Mouse (Mus musculus): ENCODE measurements at regions not wholly inside any gene's neighbourhood (a gene's known extent, or its start where the extent isn't known, plus 50 kb on each side); places are given as distances from the start of the nearest gene placed in this dataset.

- Histone ChIP-seq H3K27me3 (replicated peaks) (no peaks in the 10 kb centered on the region), H3K27ac (ENCODE audit: insufficient read depth, low read depth) (no peak overlapping the region), H3K79me2 (replicated peaks; ENCODE audit: control insufficient read depth, extremely low read depth, insufficient read depth, poor library complexity, severe bottlenecking) (no peaks in the 10 kb centered on the region), H3K36me3 (replicated peaks in 1 of 2; ENCODE audit: control insufficient read depth in 1 of 2, insufficient read depth in 1 of 2, low read length in 1 of 2) (no peaks in the 10 kb centered on the region), H3K4me2 (ENCODE audit: insufficient read depth, low read depth, poor library complexity, severe bottlenecking) (no peak overlapping the region), H3K4me1 (ENCODE audit: control insufficient read depth in 1 of 2, insufficient read depth in 2 of 2) (no peaks in the 10 kb centered on the region), H3K9me3 (replicated peaks; ENCODE audit: low read length) (no peaks in the 10 kb centered on the region), H3K9ac (ENCODE audit: insufficient read depth, low read depth) (no peak overlapping the region), H3K4me3 (replicated peaks in 1 of 3; ENCODE audit: low read depth in 2 of 3, low read length in 2 of 3, poor library complexity in 1 of 3) (no peak overlapping the region)
- no peak for DNase-seq (ENCODE audit: extremely low read depth)
- TF ChIP-seq TCF12 (IDR thresholded peaks at IDR 0.05; ENCODE audit: low read depth, low read length) (no peak), SMC3 (IDR thresholded peaks at IDR 0.05; ENCODE audit: low read depth, low read length) (no peak), JUND (conservative IDR thresholded peaks at IDR 0.05; ENCODE audit: low read depth, low read length) (no peak), ELF1 (IDR thresholded peaks at IDR 0.05; ENCODE audit: low read depth, low read length) (no peak), RCOR1 (conservative IDR thresholded peaks at IDR 0.05; ENCODE audit: low read depth, low read length) (no peak), USF1 (IDR thresholded peaks at IDR 0.05; ENCODE audit: low read depth, low read length) (no peak), MYC (IDR thresholded peaks at IDR 0.05; ENCODE audit: low read depth, low read length) (no peak), USF2 (conservative IDR thresholded peaks at IDR 0.05; ENCODE audit: low read depth, low read length) (no peak), MAFK (IDR thresholded peaks at IDR 0.05; ENCODE audit: insufficient replicate concordance, low read length) (no peak), MEF2A (IDR thresholded peaks at IDR 0.05; ENCODE audit: borderline replicate concordance, low read depth, low read length) (no peak), JUN (IDR thresholded peaks at IDR 0.05; ENCODE audit: insufficient read depth, low read depth, low read length) (no peak), NRF1 (IDR thresholded peaks at IDR 0.05; ENCODE audit: low read depth, low read length) (no peak), CTCF (conservative IDR thresholded peaks at IDR 0.05 in 1 of 2, IDR thresholded peaks at IDR 0.05 in 1 of 2; ENCODE audit: low read depth in 2 of 2, low read length in 2 of 2) (no peak), NELFE (IDR thresholded peaks at IDR 0.05; ENCODE audit: low read depth, low read length) (no peak), POLR2A (IDR thresholded peaks at IDR 0.05; ENCODE audit: low read depth, low read length) (no peak), ETS1 (conservative IDR thresholded peaks at IDR 0.05; ENCODE audit: low read depth, low read length) (no peak), MXI1 (IDR thresholded peaks at IDR 0.05; ENCODE audit: low read depth, low read length) (no peak), MAZ (IDR thresholded peaks at IDR 0.05; ENCODE audit: low read depth, low read length) (no peak), KAT2A (IDR thresholded peaks at IDR 0.05; ENCODE audit: insufficient replicate concordance, low read length) (no peak)
- in situ Hi-C loops (cut with MboI; ENCODE audit: low pct_ligation_motif_present, low pct_unique_long_range_greater_than_20kb, low sequenced_read_pairs), result no loop called here
- dilution Hi-C loops (cut with MboI; ENCODE audit: extremely low pct_ligation_motif_present, extremely low pct_unique_long_range_greater_than_20kb, low sequenced_read_pairs), result no loop called here
Observed at GRCm38 (mm10) chr9:11373294-11373903, 468.8 kb upstream of the Cntn5 start.

DNA sequence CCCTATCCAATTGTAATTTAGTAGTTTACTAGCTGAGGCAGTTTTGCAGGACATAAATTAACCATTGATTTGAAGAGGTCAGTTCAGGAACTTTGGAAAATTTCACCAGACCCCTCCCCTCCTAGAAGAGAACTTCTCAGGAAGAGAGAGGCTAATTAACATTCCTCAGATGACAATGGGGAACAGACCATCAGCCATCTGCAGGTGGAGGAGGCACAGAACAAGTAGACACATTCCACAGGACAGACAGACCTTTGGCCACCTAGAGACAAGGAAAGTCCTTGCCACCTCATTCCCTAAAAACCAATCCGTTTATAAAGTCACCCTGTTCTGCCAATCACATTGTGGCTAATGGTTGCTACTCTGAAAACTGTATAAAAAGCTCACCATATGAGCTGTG, 463.5 kb upstream of the Cntn5 start:
- dilution Hi-C loops (cut with MboI; ENCODE audit: extremely low pct_ligation_motif_present, extremely low pct_unique_long_range_greater_than_20kb, low sequenced_read_pairs), result no loop called here
- TF ChIP-seq MXI1 (IDR thresholded peaks at IDR 0.05; ENCODE audit: low read depth, low read length) (no peak), RAD21 (IDR thresholded peaks at IDR 0.05; ENCODE audit: low read depth, low read length) (no peak), NELFE (IDR thresholded peaks at IDR 0.05; ENCODE audit: low read depth, low read length) (no peak), JUND (conservative IDR thresholded peaks at IDR 0.05; ENCODE audit: low read depth, low read length) (no peak), HCFC1 (IDR thresholded peaks at IDR 0.05; ENCODE audit: low read depth, low read length) (no peak), MAZ (IDR thresholded peaks at IDR 0.05; ENCODE audit: low read depth, low read length) (no peak)
- Histone ChIP-seq H3K9me3 (replicated peaks; ENCODE audit: low read length) (no peaks in the 10 kb centered on the region), H3K4me2 (ENCODE audit: insufficient read depth, low read depth, poor library complexity, severe bottlenecking) (no peak overlapping the region), H3K4me1 (ENCODE audit: control insufficient read depth in 1 of 2, insufficient read depth in 2 of 2) (no peaks in the 10 kb centered on the region), H3K9ac (ENCODE audit: insufficient read depth, low read depth) (no peak overlapping the region), H3K36me3 (replicated peaks in 1 of 2; ENCODE audit: control insufficient read depth in 1 of 2, insufficient read depth in 1 of 2, low read length in 1 of 2) (no peaks in the 10 kb centered on the region), H3K27ac (ENCODE audit: insufficient read depth, low read depth) (no peak overlapping the region), H3K79me2 (replicated peaks; ENCODE audit: control insufficient read depth, extremely low read depth, insufficient read depth, poor library complexity, severe bottlenecking) (no peaks in the 10 kb centered on the region), H3K4me3 (replicated peaks in 1 of 3; ENCODE audit: low read depth in 2 of 3, low read length in 2 of 3, poor library complexity in 1 of 3) (no peak overlapping the region), H3K27me3 (replicated peaks) (no peaks in the 10 kb centered on the region)
- DNase-seq (ENCODE audit: extremely low read depth), result no peak
- in situ Hi-C loops (cut with MboI; ENCODE audit: low pct_ligation_motif_present, low pct_unique_long_range_greater_than_20kb, low sequenced_read_pairs), result no loop called here
